Mouse (Mus musculus) induced T-regulatory cell, adult 2 months (primary cell): Measurements from ENCODE around the gene Trmt10b.
A peak's percentile ranks its signal among the peaks of the same experiment; 100 is the strongest.

Experiments used
- DNase-seq: peaks from one replicate; pipeline ENCODE4 v3.0.0-alpha.2; 2012; ENCODE audit warnings: low read depth

Trmt10b gene

DNA sequence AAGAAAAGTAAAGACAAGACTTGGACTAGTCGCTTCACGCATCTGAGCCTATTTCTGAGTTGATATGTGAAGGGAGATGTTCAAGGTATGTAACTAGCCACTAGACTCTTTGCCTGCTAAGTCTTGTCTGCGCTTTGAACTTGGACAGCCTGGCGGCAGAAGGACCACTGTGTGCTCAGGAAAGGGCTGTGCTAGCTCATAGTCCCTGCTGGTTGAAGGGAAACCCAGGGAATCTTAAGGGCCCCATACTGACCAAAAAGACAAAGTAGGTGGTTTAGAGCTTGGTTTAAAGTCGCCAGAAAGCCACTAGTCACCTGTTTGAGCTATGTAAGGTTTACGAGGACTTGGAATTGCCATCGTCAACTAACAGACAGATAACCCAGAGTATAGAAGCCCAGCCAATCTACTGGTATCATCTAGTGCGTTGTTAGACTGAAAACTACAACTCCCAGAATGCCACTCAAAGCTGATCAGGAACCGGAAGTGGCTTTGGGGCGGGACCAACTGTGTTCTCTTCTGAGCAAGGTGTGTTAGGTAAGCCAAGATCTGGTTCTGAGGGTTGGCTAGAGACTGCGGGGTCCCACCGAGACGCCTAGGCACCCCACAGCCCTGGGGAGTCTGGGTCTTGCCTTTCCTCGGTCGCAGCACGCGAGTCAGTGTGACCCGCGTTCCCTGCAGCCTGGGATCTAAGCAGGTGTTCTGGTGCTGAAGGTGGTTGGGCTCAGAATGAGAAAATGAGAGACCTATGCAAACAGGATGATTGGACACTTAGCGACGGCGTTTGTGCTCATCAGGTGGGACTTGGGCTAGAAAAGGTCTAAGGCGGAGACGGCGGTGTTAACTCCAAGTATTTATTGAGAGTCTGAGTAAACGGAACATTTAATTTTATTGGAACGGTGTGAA is at the start of gene Trmt10b:
Gene Trmt10b (plus strand): TSS at position 466 of the 903 bp plus-strand sequence.
- DNase-seq: peak; percentile 93

- no peak for DNase-seq
Observed at GRCm38 (mm10) chr4:45251265-45251664, 45.7 kb upstream of the Trmt10b start.

GRCm38 (mm10) chr4:45252861-45253262 is 44.1 kb upstream of the Trmt10b start:
- DNase-seq: no peak

GRCm38 (mm10) chr4:45253839-45254601 is 42.9 kb upstream of the Trmt10b start:
- DNase-seq: no peak

DNA sequence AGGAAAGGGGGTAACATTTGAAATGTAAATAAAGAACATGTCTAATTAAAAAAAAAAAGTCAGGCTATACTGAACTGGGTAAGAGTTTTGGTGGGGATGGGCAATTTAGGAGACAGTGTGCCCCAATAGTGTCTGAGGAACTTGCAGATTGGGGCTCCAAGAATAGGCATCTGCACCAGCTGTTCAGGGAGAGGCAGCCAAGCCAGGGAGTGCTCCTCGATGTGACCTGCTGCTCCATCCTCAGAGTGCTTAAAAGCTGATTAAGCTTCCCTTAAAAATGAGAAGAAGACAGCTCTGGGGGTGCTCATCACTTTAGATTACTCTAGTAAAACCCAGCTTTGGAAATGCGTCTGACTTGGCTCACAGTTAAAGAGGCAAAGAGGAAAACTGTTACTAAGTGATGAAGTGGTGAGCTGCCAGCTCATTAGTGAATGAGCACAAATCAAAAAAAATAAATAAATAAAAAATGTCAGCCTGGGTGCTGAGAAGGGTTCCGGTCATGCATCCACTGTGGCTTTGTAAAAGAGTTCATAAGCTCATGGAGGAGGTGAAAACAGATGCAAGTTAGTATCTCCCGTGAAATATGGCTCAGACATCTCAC is 37.6 kb upstream of the Trmt10b start:
- no peak for DNase-seq

GRCm38 (mm10) chr4:45261551-45261950 is 35.4 kb upstream of the Trmt10b start:
- DNase-seq: no peak

DNA sequence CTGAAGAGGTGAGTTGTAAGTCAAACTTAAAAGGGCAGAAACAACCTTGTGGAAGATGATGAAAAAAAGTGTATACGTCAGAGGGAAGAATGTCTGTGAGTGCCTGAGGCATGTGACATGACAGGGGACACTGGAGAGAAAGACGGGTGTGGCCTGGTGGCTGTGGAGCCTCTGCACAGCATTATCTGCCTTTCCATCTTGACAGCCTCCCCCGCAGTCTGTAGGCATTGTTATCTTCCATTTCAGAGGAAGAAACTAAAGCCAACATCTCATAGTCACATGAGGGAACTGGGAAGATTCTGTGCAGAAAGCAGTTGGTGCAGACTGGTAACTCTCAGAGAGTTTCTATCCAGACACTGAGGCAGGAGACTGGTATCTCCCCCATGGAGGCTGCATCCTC is 29.0 kb upstream of the Trmt10b start:
- peak; percentile 11 for DNase-seq

DNA sequence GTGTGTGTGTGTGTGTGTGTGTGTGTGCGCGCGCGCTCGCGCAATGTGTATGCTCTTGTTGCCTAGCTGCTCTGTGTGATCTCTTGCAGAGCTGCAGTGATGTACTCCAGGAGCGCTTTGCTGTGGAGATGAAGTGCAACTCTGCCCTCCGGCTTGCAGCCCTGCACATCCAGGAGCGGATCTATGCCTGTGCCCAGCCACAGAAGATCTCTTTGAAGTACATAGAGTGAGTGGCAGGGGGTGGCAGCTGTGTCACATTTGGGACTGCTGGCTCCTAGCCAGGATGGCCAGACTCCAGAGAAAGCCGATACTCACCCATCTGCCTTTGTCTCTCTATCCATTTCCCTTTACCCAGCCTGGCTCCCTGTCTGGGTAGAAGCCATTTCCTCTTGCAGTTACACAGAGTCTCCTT is 25.9 kb upstream of the Trmt10b start:
- DNase-seq: no peak

DNA sequence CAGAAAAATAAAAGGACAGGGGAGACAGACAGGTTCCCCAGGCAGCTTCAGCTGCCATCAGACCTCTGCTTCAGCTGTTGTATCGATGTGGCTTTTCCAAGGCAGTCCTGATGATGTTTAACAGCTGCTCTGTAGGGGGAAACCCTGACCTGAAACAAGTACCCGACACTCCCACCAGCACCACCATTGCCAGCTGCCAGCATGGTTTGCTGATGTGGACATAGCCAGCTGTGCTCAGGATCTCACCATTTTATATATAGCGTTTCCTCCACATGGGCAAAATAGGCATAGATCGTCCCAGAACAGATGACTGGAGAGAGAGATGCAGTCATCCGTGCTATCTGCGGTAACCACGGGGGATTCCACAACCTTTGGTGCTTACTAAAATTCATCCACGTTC is 21.2 kb upstream of the Trmt10b start:
- no peak for DNase-seq

- DNase-seq: no peak
Observed at GRCm38 (mm10) chr4:45279292-45279691, 17.6 kb upstream of the Trmt10b start.

DNA sequence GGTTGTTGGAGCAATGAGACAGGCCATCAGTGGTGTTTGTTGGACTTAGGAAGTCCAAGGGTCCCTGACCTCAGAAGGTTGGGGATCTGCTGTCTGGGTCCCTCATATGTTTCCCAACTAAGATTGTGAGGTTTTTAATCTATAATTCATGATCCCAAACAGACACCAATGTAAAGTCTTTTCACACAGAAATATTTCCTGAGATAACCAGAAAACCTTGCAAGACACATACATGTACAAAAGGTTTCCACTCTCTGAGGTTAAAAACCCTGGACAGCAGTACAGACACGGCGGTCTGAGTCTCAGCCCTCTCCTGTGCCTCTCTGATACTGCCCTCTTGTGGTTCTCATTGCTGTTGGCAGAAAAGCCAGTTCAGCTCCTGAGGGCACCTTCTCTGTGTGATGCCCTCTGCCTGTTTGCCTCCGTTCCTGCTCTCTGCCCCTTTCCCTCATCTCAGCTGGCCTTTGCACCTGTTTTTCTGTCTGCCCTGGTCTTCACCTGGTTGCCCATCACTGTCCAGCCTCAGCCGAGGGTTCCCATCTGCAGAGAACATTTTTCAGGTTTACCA is 16.9 kb upstream of the Trmt10b start:
- DNase-seq: peak; percentile 63

DNA sequence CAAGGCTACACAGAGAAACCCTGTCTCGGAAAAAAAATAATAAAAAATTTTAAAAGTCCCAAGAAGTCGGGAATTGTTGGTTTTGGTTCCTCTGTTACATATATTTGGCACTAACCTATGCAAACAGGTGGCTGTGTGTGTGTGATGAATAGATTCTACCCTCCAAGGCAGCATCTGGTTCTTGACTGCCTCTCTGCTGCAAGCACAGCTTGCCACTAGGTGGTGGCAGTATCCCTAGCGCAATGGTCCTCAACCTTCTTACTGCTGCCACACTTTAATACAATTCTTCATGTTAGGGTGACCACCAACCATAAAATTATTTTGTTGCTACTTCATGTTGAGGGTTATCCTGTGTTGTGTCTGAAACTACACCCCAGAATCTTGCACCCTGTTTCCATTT is 10.6 kb upstream of the Trmt10b start:
- peak; percentile 17 for DNase-seq

- DNase-seq: no peak
Observed at GRCm38 (mm10) chr4:45287906-45288305, 9.0 kb upstream of the Trmt10b start.

DNA sequence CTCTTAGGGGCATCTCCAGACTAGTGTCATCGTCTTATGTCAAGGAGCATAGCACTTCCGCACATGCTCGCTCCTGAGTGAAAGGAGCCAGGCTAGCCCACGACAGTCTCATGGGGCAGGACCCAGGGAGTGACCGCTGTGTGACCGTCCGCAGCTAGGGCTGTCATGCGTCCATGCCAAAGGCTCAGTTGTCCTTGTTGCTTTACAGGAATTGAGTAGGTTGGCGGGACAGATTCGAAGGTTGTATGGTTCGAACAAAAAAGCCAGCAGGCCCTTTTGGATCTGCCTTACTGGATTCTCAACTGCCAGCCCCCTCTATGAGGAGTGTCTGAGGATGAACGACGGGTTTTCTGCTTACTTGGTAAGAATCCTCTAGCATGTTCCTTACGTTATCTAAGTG is 8.6 kb downstream of the Trmt10b start:
- DNase-seq: no peak

- DNase-seq: peak; percentile 25
Observed at GRCm38 (mm10) chr4:45308046-45308445, 11.1 kb downstream of the Trmt10b start.

DNA sequence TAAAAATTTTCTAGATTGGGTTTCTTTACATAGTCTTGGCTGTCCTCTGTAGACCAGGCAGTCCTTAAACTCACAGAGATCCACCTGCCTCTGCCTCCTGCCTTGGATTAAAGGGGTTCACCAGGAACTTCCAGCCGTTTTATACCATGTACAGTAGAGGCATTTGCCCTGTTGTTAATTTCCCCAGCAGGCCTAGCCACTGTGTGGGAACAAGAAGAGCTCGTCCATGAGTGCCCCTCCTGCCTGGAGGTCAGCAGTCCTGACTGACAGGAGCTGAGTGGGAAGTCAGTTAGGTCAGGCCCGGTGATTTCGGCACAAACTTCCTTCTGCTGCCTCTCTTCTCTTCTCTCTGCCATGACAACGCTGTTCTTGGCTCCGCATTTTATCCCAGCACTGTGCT is 11.7 kb downstream of the Trmt10b start:
- no peak for DNase-seq

GRCm38 (mm10) chr4:45311056-45311455 is 14.1 kb downstream of the Trmt10b start:
- no peak for DNase-seq

GRCm38 (mm10) chr4:45320159-45320816 is 23.4 kb downstream of the Trmt10b start:
- peak; percentile 89 for DNase-seq

GRCm38 (mm10) chr4:45331139-45331538 is 34.2 kb downstream of the Trmt10b start:
- no peak for DNase-seq

- no peak for DNase-seq
Observed at GRCm38 (mm10) chr4:45332466-45332865, 35.5 kb downstream of the Trmt10b start.

- DNase-seq: no peak
Observed at GRCm38 (mm10) chr4:45341226-45341625, 44.3 kb downstream of the Trmt10b start.
